Mouse (Mus musculus): ENCODE results near the gene Irf1.
A peak's percentile ranks its signal among the peaks of the same experiment; 100 is the strongest.
"Not testable (repeated sequence)": the region's sequence is repeated elsewhere in the genome, so short reads cannot be mapped to it uniquely, and the experiment has no call there.

The Irf1 gene

DNA sequence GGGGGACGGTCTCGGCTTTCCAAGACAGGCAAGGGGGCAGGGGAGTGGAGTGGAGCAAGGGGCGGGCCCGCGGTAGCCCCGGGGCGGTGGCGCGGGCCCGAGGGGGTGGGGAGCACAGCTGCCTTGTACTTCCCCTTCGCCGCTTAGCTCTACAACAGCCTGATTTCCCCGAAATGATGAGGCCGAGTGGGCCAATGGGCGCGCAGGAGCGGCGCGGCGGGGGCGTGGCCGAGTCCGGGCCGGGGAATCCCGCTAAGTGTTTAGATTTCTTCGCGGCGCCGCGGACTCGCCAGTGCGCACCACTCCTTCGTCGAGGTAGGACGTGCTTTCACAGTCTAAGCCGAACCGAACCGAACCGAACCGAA lies at the start of gene Irf1:
Irf1 (plus strand) TSS at position 255 of the 365 bp plus-strand sequence.
- peak; percentile 92 for DNase-seq

- DNase-seq: no peak
Observed at GRCm38 (mm10) chr11:53720715-53721114, 49.1 kb upstream of the Irf1 start, which contains the start of gene Il5. Gene Il5, plus strand, starts transcription at chr11:53720794.

DNA sequence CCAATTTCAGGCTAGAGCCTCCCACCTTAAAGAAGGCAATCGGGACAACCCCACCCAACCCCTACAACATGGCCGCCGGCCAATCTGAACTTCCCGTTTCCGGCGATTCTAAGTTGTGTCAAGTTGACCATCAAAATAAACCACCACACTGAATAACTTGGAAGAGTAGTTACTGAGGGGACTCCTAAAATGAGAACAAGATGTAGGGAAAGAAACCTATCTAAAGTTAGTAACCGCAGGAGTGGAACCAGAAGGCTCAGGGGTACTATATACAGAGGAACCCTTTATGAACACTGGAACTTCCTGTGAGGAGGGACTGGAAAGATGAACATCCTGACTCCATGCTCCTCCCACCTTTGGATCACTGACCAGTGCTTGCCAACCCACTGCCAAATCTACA lies 38.4 kb upstream of the Irf1 start:
- no peak for DNase-seq

- no peak for DNase-seq
Observed at GRCm38 (mm10) chr11:53732244-53732643, 37.6 kb upstream of the Irf1 start.

GRCm38 (mm10) chr11:53733824-53734223 lies 36.0 kb upstream of the Irf1 start:
- no peak for DNase-seq

DNA sequence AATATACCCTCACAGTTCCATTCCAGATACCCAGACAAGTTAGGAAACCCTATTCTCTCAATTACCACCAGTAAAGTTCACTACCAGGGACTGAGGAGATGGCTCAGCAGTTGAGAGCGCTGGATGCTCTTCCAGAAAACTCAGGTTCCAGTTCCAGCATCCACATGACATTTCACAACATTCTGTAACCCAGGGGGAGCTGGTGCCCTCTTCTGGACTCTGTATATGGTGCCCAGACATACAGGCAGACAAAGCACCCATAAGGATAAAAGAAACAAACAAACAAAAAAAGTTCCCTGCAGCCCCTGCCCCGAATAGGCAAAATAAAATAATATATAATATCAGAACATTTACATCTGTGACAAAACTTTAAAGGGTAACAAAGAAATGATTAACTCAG lies 35.4 kb upstream of the Irf1 start:
- no peak for DNase-seq

DNA sequence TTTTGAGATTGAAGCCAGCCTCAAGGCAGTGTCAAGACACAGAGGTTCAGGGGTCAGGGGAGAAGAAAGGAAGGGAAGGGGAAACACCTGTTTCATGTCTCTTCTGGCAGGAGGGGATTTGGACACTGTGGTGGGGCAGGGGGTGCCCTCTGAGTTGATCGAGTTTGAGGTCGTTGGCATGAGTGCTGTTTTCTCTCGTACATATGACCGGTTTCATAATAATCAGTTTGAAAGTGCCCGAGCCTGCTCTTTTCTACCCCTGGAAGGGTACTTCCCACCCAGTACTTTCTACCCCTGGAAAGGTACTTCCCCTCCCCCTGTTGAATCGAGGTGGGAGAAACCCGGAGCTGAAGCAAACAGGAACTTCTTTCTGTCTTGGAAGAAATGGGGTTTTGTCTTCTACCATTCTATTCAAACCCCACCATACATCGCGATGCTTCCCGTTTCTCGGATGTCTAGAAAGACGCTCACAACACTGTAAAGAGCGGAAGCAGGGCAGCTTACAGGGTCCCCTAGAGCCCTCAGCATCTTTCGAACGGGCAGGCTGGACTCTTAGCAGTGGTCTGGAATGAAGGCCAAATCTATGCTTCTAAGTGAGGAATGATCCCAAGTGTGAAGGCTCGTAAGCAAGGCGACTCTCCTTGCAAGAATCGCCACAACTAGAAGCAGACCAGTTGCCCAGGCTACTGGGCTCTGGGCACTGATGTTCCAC lies 34.7 kb upstream of the Irf1 start:
- no peak for DNase-seq

GRCm38 (mm10) chr11:53735682-53736245 lies 34.0 kb upstream of the Irf1 start:
- peak; percentile 61 for DNase-seq

DNA sequence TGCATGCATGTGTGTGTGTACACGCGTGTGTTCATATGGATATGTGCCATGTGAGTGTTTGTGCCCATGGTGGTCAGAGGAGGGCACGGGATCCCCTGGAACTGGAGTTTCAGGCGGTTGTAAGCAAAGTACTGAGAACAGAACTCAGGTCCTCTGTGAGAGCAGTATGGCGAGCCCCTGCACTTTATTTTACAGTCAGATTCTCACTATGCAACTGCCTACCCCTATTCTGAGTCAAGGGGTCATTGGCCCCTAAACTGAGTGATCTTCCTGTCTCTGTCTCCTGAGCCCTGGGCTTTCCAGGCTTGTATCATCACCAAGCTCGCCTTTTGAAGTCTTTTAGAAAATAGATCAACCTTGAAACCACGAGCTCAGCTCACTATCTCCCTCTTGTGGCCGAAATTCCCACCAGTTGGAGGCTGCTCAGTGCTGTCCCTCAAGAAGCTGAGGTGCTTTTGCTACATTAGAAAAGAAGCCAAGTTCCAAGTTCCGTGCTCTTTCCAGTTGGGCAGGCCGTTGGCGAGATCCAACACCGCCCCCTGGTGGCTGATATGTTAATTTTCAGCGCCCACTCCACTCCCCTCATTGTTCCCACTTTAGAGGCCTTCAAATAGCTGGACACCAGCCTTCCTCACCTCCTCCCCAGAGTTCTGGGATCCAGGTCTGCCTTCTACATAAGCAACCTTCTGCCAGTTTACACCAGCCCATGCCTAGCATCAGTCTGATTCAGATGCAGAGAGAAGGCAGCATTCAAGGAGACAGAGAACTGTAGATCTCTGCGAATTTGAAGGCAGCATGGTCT lies 32.8 kb upstream of the Irf1 start:
- peak; percentile 75 for DNase-seq

GRCm38 (mm10) chr11:53737573-53737946 lies 32.3 kb upstream of the Irf1 start:
- DNase-seq: peak; percentile 70

- DNase-seq: no peak
Observed at GRCm38 (mm10) chr11:53742353-53742752, 27.5 kb upstream of the Irf1 start.

DNA sequence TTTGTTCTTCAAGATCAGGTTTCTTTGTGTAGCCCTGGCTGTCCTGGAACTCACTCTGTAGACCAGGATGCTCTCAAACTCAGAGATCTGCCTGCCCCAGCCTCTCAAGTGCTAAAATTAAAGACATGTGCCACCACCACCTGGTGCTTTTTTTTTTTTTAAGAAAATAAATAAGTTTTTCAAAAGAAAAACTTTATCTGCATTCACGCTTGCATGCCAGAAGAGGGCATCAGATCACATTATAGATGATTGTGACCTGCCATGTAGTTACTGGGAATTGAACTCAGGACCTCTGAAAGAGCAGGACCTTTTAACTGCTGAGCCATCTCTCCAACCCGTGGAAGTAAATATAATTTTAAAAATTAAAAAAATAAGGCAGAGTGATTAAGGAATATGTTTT lies 24.6 kb upstream of the Irf1 start:
- DNase-seq: no peak

- DNase-seq: no peak
Observed at GRCm38 (mm10) chr11:53747985-53748384, 21.8 kb upstream of the Irf1 start.

DNA sequence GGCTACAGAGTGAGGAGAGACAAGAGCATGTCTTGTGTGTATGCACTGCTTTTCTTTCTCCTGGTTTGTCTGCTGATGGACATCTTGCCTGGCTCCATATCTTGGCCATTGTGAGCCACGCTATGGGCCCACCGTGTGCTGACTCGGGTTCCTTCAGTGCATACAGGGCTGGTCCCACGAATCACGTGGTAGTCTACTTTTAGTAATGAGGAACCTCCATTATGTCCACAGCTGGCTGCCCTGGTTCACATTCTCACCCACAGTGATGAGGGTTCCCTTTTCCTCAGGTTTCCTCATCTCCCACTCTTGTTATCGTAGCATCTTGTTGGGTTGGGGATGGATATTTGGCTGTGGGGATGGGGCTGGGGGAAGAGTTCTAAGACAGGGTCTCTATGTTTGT lies 21.2 kb upstream of the Irf1 start:
- DNase-seq: no peak

- no peak for DNase-seq
Observed at GRCm38 (mm10) chr11:53749306-53749705, 20.5 kb upstream of the Irf1 start.

- DNase-seq: no peak
Observed at GRCm38 (mm10) chr11:53749716-53750352, 20.0 kb upstream of the Irf1 start.

DNA sequence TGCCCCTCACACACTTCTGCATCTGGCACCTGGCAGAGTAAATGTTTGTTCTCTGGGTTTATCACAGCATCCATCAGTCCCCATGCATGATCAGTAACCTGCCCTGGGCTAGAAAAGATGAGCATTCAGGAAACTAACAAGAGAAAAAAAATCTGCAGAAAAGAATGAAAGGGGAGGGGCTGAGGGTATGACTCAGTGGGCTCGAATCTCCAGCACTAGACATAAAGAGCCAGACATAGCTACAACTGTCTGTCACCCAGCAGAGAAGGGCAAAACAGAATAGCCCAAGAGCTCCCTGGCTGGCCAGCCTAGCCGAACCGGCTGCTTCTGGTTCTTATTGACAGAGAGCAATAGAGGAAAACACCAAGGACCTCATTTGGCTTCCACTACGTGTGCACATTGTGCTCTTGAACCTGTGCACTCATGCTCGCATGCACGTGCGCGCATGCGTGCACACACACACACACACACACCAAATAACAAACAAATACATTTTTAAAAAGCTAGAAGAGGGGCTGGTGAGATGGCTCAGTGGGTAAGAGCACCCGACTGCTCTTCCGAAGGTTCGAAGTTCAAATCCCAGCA lies 14.7 kb upstream of the Irf1 start:
- DNase-seq: no peak

- DNase-seq: no peak
Observed at GRCm38 (mm10) chr11:53757612-53758011, 12.2 kb upstream of the Irf1 start.

DNA sequence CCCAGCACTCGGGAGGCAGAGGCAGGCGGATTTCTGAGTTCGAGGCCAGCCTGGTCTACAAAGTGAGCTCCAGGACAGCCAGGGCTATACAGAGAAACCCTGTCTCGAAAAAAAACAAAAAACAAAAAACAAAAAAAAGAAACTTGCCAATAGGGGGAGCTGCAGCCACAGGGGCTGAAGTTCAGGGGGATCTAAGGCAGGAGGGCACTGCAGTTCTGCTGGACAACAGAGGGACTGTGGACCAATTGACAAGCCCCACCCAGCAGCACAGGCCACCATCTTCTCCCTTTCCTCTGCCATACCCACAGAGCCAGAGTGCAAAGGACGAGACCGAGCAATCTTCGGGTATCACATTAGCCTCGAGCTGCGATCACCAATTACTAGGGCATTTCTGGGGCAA lies 11.8 kb upstream of the Irf1 start:
- not testable (repeated sequence) for DNase-seq

GRCm38 (mm10) chr11:53758791-53759351 lies 10.9 kb upstream of the Irf1 start:
- no peak for DNase-seq

GRCm38 (mm10) chr11:53759545-53760406 lies 10.0 kb upstream of the Irf1 start:
- no peak for DNase-seq

- no peak for DNase-seq
Observed at GRCm38 (mm10) chr11:53761284-53761683, 8.5 kb upstream of the Irf1 start.

All from kidney, adult 18-20 months (tissue).